Mouse (Mus musculus): ENCODE data around the gene Tanc1. TPM values are rescaled to one million over a fixed set of nuclear protein-coding genes. Genes with fewer than 3 reads are reported as not detected.

The Tanc1 gene
- polyA plus RNA-seq, 1 experiment from 2014 or later = 2.4 TPM

GRCm38 (mm10) chr2:59608958-59609357 is 2.9 kb upstream of the Tanc1 start:
- H3K4me3 ChIP-seq (ENCODE audit: low read depth, low read length) = no peak overlapping the region
- no peaks in the 10 kb centered on the region for H3K9me3 ChIP-seq (ENCODE audit: low read length)
- TF ChIP-seq CTCF (IDR thresholded peaks at IDR 0.05; ENCODE audit: low read depth) (no peak), EP300 (IDR thresholded peaks at IDR 0.05; ENCODE audit: low read depth) (no peak)
- H3K36me3 ChIP-seq (replicated peaks; ENCODE audit: insufficient read depth, low read length) = no peaks in the 10 kb centered on the region
- no peak for ATAC-seq
- H3K27ac ChIP-seq (ENCODE audit: low read depth) = no peak overlapping the region
- peaks cover 13% of the 10 kb centered on the region for H3K27me3 ChIP-seq (ENCODE audit: insufficient read depth, low read length)
- no peak for DNase-seq
- no peak overlapping the region for H3K9ac ChIP-seq (replicated peaks)
- peaks cover 8% of the 10 kb centered on the region for H3K4me1 ChIP-seq (ENCODE audit: insufficient read depth)
- 74% methylated on average over 5 of the region's 5 CpGs for WGBS (ENCODE audit: insufficient replicate concordance)
- H3K4me2 ChIP-seq (ENCODE audit: low read depth, low read length) = no peak overlapping the region

GRCm38 (mm10) chr2:59611216-59611810 is 529 bp upstream of the Tanc1 start:
- peaks cover 20% of the 10 kb centered on the region for H3K4me1 ChIP-seq (ENCODE audit: insufficient read depth)
- DNase-seq (no peak), ATAC-seq (peak; percentile 25)
- peaks cover 13% of the 10 kb centered on the region for H3K27me3 ChIP-seq (ENCODE audit: insufficient read depth, low read length)
- H3K4me3 ChIP-seq (ENCODE audit: low read depth, low read length) = peak overlapping the region; percentile 61
- no peaks in the 10 kb centered on the region for H3K36me3 ChIP-seq (replicated peaks; ENCODE audit: insufficient read depth, low read length)
- peak overlapping the region; percentile 86 for H3K4me2 ChIP-seq (ENCODE audit: low read depth, low read length)
- 6% methylated on average over 14 of the region's 14 CpGs for WGBS (ENCODE audit: insufficient replicate concordance)
- no peaks in the 10 kb centered on the region for H3K9me3 ChIP-seq (ENCODE audit: low read length)
- H3K9ac ChIP-seq (replicated peaks) = peak overlapping the region; percentile 68
- H3K27ac ChIP-seq (ENCODE audit: low read depth) = peak overlapping the region; percentile 82
- TF ChIP-seq CTCF (IDR thresholded peaks at IDR 0.05; ENCODE audit: low read depth) (no peak), EP300 (IDR thresholded peaks at IDR 0.05; ENCODE audit: low read depth) (no peak)

GRCm38 (mm10) chr2:59612733-59613473 is 1.1 kb downstream of the Tanc1 start:
- Histone ChIP-seq H3K4me3 (ENCODE audit: low read depth, low read length) (peak overlapping the region; percentile 61), H3K27me3 (ENCODE audit: insufficient read depth, low read length) (peaks cover 13% of the 10 kb centered on the region), H3K27ac (ENCODE audit: low read depth) (peak overlapping the region; percentile 82), H3K36me3 (replicated peaks; ENCODE audit: insufficient read depth, low read length) (no peaks in the 10 kb centered on the region), H3K4me1 (ENCODE audit: insufficient read depth) (peaks cover 26% of the 10 kb centered on the region), H3K9ac (replicated peaks) (peak overlapping the region; percentile 68), H3K9me3 (ENCODE audit: low read length) (no peaks in the 10 kb centered on the region), H3K4me2 (ENCODE audit: low read depth, low read length) (peak overlapping the region; percentile 86)
- TF ChIP-seq CTCF (IDR thresholded peaks at IDR 0.05; ENCODE audit: low read depth) (no peak), EP300 (IDR thresholded peaks at IDR 0.05; ENCODE audit: low read depth) (no peak)
- ATAC-seq = no peak
- WGBS (ENCODE audit: insufficient replicate concordance) = under 1% methylated on average over 33 of the region's 33 CpGs
- peak; percentile 42 for DNase-seq

GRCm38 (mm10) chr2:59613474-59614019 is 1.7 kb downstream of the Tanc1 start:
- Histone ChIP-seq H3K4me1 (ENCODE audit: insufficient read depth) (peaks cover 26% of the 10 kb centered on the region), H3K27ac (ENCODE audit: low read depth) (peak overlapping the region; percentile 22; the same call in 1 of the 2 replicates), H3K4me3 (ENCODE audit: low read depth, low read length) (peak overlapping the region; percentile 61), H3K27me3 (ENCODE audit: insufficient read depth, low read length) (peaks cover 13% of the 10 kb centered on the region), H3K9ac (replicated peaks) (peak overlapping the region; percentile 68), H3K36me3 (replicated peaks; ENCODE audit: insufficient read depth, low read length) (no peaks in the 10 kb centered on the region), H3K4me2 (ENCODE audit: low read depth, low read length) (peak overlapping the region; percentile 86), H3K9me3 (ENCODE audit: low read length) (no peaks in the 10 kb centered on the region)
- TF ChIP-seq CTCF (IDR thresholded peaks at IDR 0.05; ENCODE audit: low read depth) = no peak
- TF ChIP-seq EP300 (IDR thresholded peaks at IDR 0.05; ENCODE audit: low read depth) = no peak
- 21% methylated on average over 9 of the region's 9 CpGs for WGBS (ENCODE audit: insufficient replicate concordance)
- ATAC-seq (no peak), DNase-seq (no peak)

GRCm38 (mm10) chr2:59616890-59617289 is 5.0 kb downstream of the Tanc1 start:
- H3K27me3 ChIP-seq (ENCODE audit: insufficient read depth, low read length) = peaks cover 13% of the 10 kb centered on the region
- ATAC-seq (no peak), DNase-seq (no peak)
- no peaks in the 10 kb centered on the region for H3K9me3 ChIP-seq (ENCODE audit: low read length)
- 0 out of 2 replicates have a peak overlapping the region, but pooled peaks have one; percentile 32 for H3K27ac ChIP-seq (ENCODE audit: low read depth)
- peaks cover 22% of the 10 kb centered on the region for H3K4me1 ChIP-seq (ENCODE audit: insufficient read depth)
- TF ChIP-seq CTCF (IDR thresholded peaks at IDR 0.05; ENCODE audit: low read depth) = no peak
- TF ChIP-seq EP300 (IDR thresholded peaks at IDR 0.05; ENCODE audit: low read depth) = no peak
- WGBS (ENCODE audit: insufficient replicate concordance) = 55% methylated on average over 2 of the region's 2 CpGs
- H3K9ac ChIP-seq (replicated peaks) = no peak overlapping the region
- H3K36me3 ChIP-seq (replicated peaks; ENCODE audit: insufficient read depth, low read length) = no peaks in the 10 kb centered on the region
- no peak overlapping the region for H3K4me3 ChIP-seq (ENCODE audit: low read depth, low read length)
- no peak overlapping the region for H3K4me2 ChIP-seq (ENCODE audit: low read depth, low read length)

- Histone ChIP-seq H3K4me2 (ENCODE audit: low read depth, low read length) (no peak overlapping the region), H3K9ac (replicated peaks) (no peak overlapping the region), H3K4me3 (ENCODE audit: low read depth, low read length) (no peak overlapping the region), H3K4me1 (ENCODE audit: insufficient read depth) (peaks cover 18% of the 10 kb centered on the region), H3K27ac (ENCODE audit: low read depth) (no peak overlapping the region), H3K9me3 (ENCODE audit: low read length) (no peaks in the 10 kb centered on the region), H3K27me3 (ENCODE audit: insufficient read depth, low read length) (no peaks in the 10 kb centered on the region), H3K36me3 (replicated peaks; ENCODE audit: insufficient read depth, low read length) (no peaks in the 10 kb centered on the region)
- no peak for TF ChIP-seq CTCF (IDR thresholded peaks at IDR 0.05; ENCODE audit: low read depth)
- TF ChIP-seq EP300 (IDR thresholded peaks at IDR 0.05; ENCODE audit: low read depth) = no peak
- no peak for DNase-seq
- no peak for ATAC-seq
- WGBS (ENCODE audit: insufficient replicate concordance) = 79% methylated on average over 7 of the region's 7 CpGs
Measured at GRCm38 (mm10) chr2:59618996-59619395, 7.2 kb downstream of the Tanc1 start.
